Mouse (Mus musculus) brain, embryonic 14.5 days (tissue): ENCODE data around the gene Epb41. TPM values are rescaled to one million over a fixed set of nuclear protein-coding genes. Genes with fewer than 3 reads are reported as not detected.

Experiments used
- DNase-seq: peaks from one replicate; pipeline ENCODE4 v3.0.0-alpha.2; 2011; ENCODE audit warnings: low read depth
- CTCF ChIP-seq: fragments of 200-500 bp; IDR thresholded peaks from 2 replicates; pipeline ENCODE4 v1.5.1; 2012; ENCODE audit warnings: inconsistent platforms, mild to moderate bottlenecking, moderate library complexity, borderline replicate concordance; ENCODE audit not compliant: insufficient read depth, insufficient read length; ENCODE audit errors: extremely low read depth
- POLR2A ChIP-seq: fragments of 200-500 bp; IDR thresholded peaks from 2 replicates; pipeline ENCODE4 v1.6.1; 2012; ENCODE audit warnings: mild to moderate bottlenecking, inconsistent platforms, borderline replicate concordance; ENCODE audit not compliant: poor library complexity, insufficient read depth, insufficient read length, severe bottlenecking; ENCODE audit errors: extremely low read depth
- polyA plus RNA-seq: library from polyadenylated mRNA; depleted of rRNA; stranded (reverse); fragments of >200 nt; gene quantifications from 2 replicates; pipeline ENCODE4 v1.2.3, GENCODE M21; 2012

Gene Epb41
- polyA plus RNA-seq, 1 experiment, result 111 TPM

- DNase-seq, result no peak
- TF ChIP-seq POLR2A (no peak), CTCF (no peak)
Observed at GRCm38 (mm10) chr4:131919506-131920140, 155.5 kb downstream of the Epb41 start.

GRCm38 (mm10) chr4:131918711-131919500 is 156.2 kb downstream of the Epb41 start:
- DNase-seq, result no peak
- TF ChIP-seq CTCF (no peak), POLR2A (no peak)

- no peak for DNase-seq
Observed at GRCm38 (mm10) chr4:131918026-131918533, 157.0 kb downstream of the Epb41 start.

GRCm38 (mm10) chr4:131917010-131917555 is 158.0 kb downstream of the Epb41 start:
- no peak for DNase-seq
- no peak for TF ChIP-seq CTCF

More at GRCm38 (mm10) chr4:131918026-131918533, 157.0 kb downstream of the Epb41 start:
- TF ChIP-seq POLR2A, result no peak
- no peak for TF ChIP-seq CTCF

GRCm38 (mm10) chr4:131916425-131916824 is 158.7 kb downstream of the Epb41 start:
- peak; percentile 41 for DNase-seq
- TF ChIP-seq CTCF (peak; percentile 77), POLR2A (no peak)

- DNase-seq, result no peak
- TF ChIP-seq POLR2A (no peak), CTCF (no peak)
Observed at GRCm38 (mm10) chr4:131915821-131916328, 159.2 kb downstream of the Epb41 start.

GRCm38 (mm10) chr4:131914891-131915469 is 160.1 kb downstream of the Epb41 start:
- DNase-seq, result peak; percentile 68
- TF ChIP-seq POLR2A (no peak), CTCF (no peak)

- TF ChIP-seq CTCF (no peak), POLR2A (no peak)
- DNase-seq, result no peak
Observed at GRCm38 (mm10) chr4:131914046-131914643, 161.0 kb downstream of the Epb41 start.

- no peak for TF ChIP-seq POLR2A
- TF ChIP-seq CTCF, result no peak
Observed at GRCm38 (mm10) chr4:131913526-131913925, 161.6 kb downstream of the Epb41 start.

GRCm38 (mm10) chr4:131911521-131911920 is 163.6 kb downstream of the Epb41 start:
- peak; percentile 28 for DNase-seq
- TF ChIP-seq POLR2A (no peak), CTCF (no peak)

More at GRCm38 (mm10) chr4:131913526-131913925, 161.6 kb downstream of the Epb41 start:
- no peak for DNase-seq
